Mouse (Mus musculus): ENCODE measurements at regions not wholly inside any gene's neighbourhood (a gene's known extent, or its start where the extent isn't known, plus 50 kb on each side); places are given as distances from the start of the nearest gene placed in this dataset.

- 47% methylated on average over 4 of the region's 4 CpGs for WGBS
- Histone ChIP-seq H3K9me3 (ENCODE audit: control insufficient read depth, low read length) (no peaks in the 10 kb centered on the region), H3K4me2 (ENCODE audit: low read length) (no peak overlapping the region), H3K27me3 (ENCODE audit: control insufficient read depth, insufficient read depth, low read length) (no peaks in the 10 kb centered on the region), H3K27ac (replicated peaks in 1 of 2; ENCODE audit: control insufficient read depth in 1 of 2, insufficient read depth in 1 of 2, low read depth in 2 of 2, low read length in 2 of 2) (no peak overlapping the region), H3K4me1 (ENCODE audit: control insufficient read depth in 2 of 2, insufficient read depth in 2 of 2, low read length in 2 of 2) (no peaks in the 10 kb centered on the region), H3K36me3 (ENCODE audit: control insufficient read depth, insufficient read depth, low read length) (no peaks in the 10 kb centered on the region), H3K4me3 (ENCODE audit: control insufficient read depth in 1 of 2, insufficient read depth in 1 of 2, low read depth in 1 of 2, low read length in 2 of 2) (no peak overlapping the region), H3K9ac (ENCODE audit: low read length) (no peak overlapping the region)
- ATAC-seq (ENCODE audit: insufficient number of reproducible peaks, insufficient read depth, low FRiP score, low read depth), result no peak
Measured at GRCm38 (mm10) chr2:131617916-131618315, 55.8 kb upstream of the Adra1d start.

DNA sequence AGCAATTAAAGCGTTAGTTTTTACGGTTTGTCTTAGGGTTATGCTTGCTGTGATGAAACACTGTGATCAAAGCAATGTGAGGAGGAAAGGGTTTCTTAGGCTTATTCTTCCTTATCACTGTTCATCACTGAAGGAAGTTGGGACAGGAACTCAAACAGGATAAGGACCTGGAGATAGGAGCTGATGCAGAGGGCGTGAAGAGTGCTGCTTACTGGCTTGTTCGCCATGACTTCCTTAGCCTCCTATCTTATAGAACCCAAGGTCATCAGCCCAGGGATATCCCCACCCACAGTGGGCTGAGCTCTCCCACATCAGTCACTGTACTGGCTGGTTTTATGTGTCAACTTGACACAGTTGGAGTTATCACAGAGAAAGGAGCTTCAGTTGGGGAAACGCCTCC is 50.4 kb upstream of the Adra1d start:
- Histone ChIP-seq H3K4me3 (ENCODE audit: control insufficient read depth in 1 of 2, insufficient read depth in 1 of 2, low read depth in 1 of 2, low read length in 2 of 2) (no peak overlapping the region), H3K27ac (replicated peaks in 1 of 2; ENCODE audit: control insufficient read depth in 1 of 2, insufficient read depth in 1 of 2, low read depth in 2 of 2, low read length in 2 of 2) (no peak overlapping the region), H3K4me2 (ENCODE audit: low read length) (no peak overlapping the region), H3K9ac (ENCODE audit: low read length) (no peak overlapping the region), H3K4me1 (ENCODE audit: control insufficient read depth in 2 of 2, insufficient read depth in 2 of 2, low read length in 2 of 2) (no peaks in the 10 kb centered on the region), H3K27me3 (ENCODE audit: control insufficient read depth, insufficient read depth, low read length) (no peaks in the 10 kb centered on the region), H3K9me3 (ENCODE audit: control insufficient read depth, low read length) (no peaks in the 10 kb centered on the region), H3K36me3 (ENCODE audit: control insufficient read depth, insufficient read depth, low read length) (no peaks in the 10 kb centered on the region)
- WGBS, result 54% methylated on average over 5 of the region's 5 CpGs
- no peak for ATAC-seq (ENCODE audit: insufficient number of reproducible peaks, insufficient read depth, low FRiP score, low read depth)
